Mouse (Mus musculus): ENCODE measurements at regions not wholly inside any gene's neighbourhood (a gene's known extent, or its start where the extent isn't known, plus 50 kb on each side); places are given as distances from the start of the nearest gene placed in this dataset.

GRCm38 (mm10) chr3:66705766-66706165 is 275.4 kb upstream of the Rsrc1 start:
- no peak for ATAC-seq (replicated peaks; ENCODE audit: low FRiP score, poor library complexity, severe bottlenecking)

GRCm38 (mm10) chr3:66735468-66735867 is 245.7 kb upstream of the Rsrc1 start:
- no peak for ATAC-seq (replicated peaks; ENCODE audit: low FRiP score, poor library complexity, severe bottlenecking)

GRCm38 (mm10) chr3:66738201-66739062 is 242.8 kb upstream of the Rsrc1 start:
- ATAC-seq (replicated peaks; ENCODE audit: low FRiP score, poor library complexity, severe bottlenecking): no peak

GRCm38 (mm10) chr3:66739356-66740014 is 241.7 kb upstream of the Rsrc1 start:
- no peak for ATAC-seq (replicated peaks; ENCODE audit: low FRiP score, poor library complexity, severe bottlenecking)

- no peak for ATAC-seq (replicated peaks; ENCODE audit: low FRiP score, poor library complexity, severe bottlenecking)
Observed at GRCm38 (mm10) chr3:66744133-66744913, 236.9 kb upstream of the Rsrc1 start.

GRCm38 (mm10) chr3:66746373-66747072 is 234.7 kb upstream of the Rsrc1 start:
- ATAC-seq (replicated peaks; ENCODE audit: low FRiP score, poor library complexity, severe bottlenecking): no peak

- ATAC-seq (replicated peaks; ENCODE audit: low FRiP score, poor library complexity, severe bottlenecking): no peak
Observed at GRCm38 (mm10) chr3:66747073-66747710, 234.0 kb upstream of the Rsrc1 start.

GRCm38 (mm10) chr3:66758141-66758540 is 223.0 kb upstream of the Rsrc1 start:
- ATAC-seq (replicated peaks; ENCODE audit: low FRiP score, poor library complexity, severe bottlenecking): no peak

- ATAC-seq (replicated peaks; ENCODE audit: low FRiP score, poor library complexity, severe bottlenecking): no peak
Observed at GRCm38 (mm10) chr3:66759841-66760240, 221.3 kb upstream of the Rsrc1 start.

GRCm38 (mm10) chr3:66762446-66762845 is 218.7 kb upstream of the Rsrc1 start:
- ATAC-seq (replicated peaks; ENCODE audit: low FRiP score, poor library complexity, severe bottlenecking): no peak

GRCm38 (mm10) chr3:66797351-66798010 is 183.7 kb upstream of the Rsrc1 start:
- no peak for ATAC-seq (replicated peaks; ENCODE audit: low FRiP score, poor library complexity, severe bottlenecking)

GRCm38 (mm10) chr3:66798292-66798691 is 182.9 kb upstream of the Rsrc1 start:
- no peak for ATAC-seq (replicated peaks; ENCODE audit: low FRiP score, poor library complexity, severe bottlenecking)

GRCm38 (mm10) chr3:66802538-66802937 is 178.7 kb upstream of the Rsrc1 start:
- ATAC-seq (replicated peaks; ENCODE audit: low FRiP score, poor library complexity, severe bottlenecking): no peak

GRCm38 (mm10) chr3:66806176-66806575 is 175.0 kb upstream of the Rsrc1 start:
- ATAC-seq (replicated peaks; ENCODE audit: low FRiP score, poor library complexity, severe bottlenecking): no peak

GRCm38 (mm10) chr3:66812686-66813445 is 168.3 kb upstream of the Rsrc1 start:
- ATAC-seq (replicated peaks; ENCODE audit: low FRiP score, poor library complexity, severe bottlenecking): no peak

- ATAC-seq (replicated peaks; ENCODE audit: low FRiP score, poor library complexity, severe bottlenecking): no peak
Observed at GRCm38 (mm10) chr3:66825761-66826160, 155.4 kb upstream of the Rsrc1 start.
